Mouse (Mus musculus) liver, embryonic 14.5 days (tissue): ENCODE data around the gene Stip1.

Source experiments
- CTCF ChIP-seq: IDR thresholded peaks from 2 replicates; pipeline ENCODE4 v1.5.1; 2016; ENCODE audit warnings: antibody characterized with exemption, low read depth, control low read depth
- EP300 ChIP-seq: IDR thresholded peaks from 2 replicates; pipeline ENCODE4 v1.6.1; 2016; ENCODE audit warnings: antibody characterized with exemption, low read depth

DNA sequence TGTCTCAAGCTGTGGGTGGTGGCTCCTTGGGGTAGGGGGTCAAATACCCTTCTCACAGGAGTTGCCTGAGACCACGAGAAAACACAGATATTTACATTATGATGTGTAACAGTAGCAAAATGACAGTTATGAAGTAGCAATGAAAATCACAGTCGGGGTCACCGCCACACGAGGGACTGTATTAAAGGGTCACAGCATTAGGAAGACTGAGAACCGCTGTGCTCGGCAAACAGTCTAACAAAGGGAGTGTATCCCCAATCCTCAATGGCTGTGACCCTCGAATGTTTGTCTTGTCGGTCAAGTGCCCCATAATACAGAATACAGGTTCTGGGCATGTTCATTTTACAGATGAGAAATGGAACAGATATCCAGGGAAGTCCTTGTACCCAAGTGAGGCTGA is 45.8 kb downstream of the Stip1 start:
- no peak for TF ChIP-seq CTCF
- no peak for TF ChIP-seq EP300
